Mouse (Mus musculus) liver, adult 2 months (tissue): Measurements from ENCODE around the gene Ddah2. TPM values are rescaled to one million over a fixed set of nuclear protein-coding genes. Genes with fewer than 3 reads are reported as not detected.
A peak's percentile ranks its signal among the peaks of the same experiment; 100 is the strongest.

Source experiments
- DNase-seq: peaks from one replicate; pipeline ENCODE4 v3.0.0-alpha.2; 2011; ENCODE audit warnings: low read depth, low spot score; ENCODE audit errors: extremely low read depth
- H3K27ac ChIP-seq: fragments of 200-500 bp; replicated peaks from 2 replicates; pipeline ENCODE4 v1.5.1; 2012; ENCODE audit warnings: low read depth, mild to moderate bottlenecking, control low read depth, inconsistent platforms, low read length; ENCODE audit not compliant: insufficient read depth
- H3K27me3 ChIP-seq: fragments of 200-500 bp; 2 replicates; pipeline ENCODE4 v1.6.1; 2012; ENCODE audit warnings: mild to moderate bottlenecking, moderate library complexity, low read length, inconsistent platforms; ENCODE audit not compliant: control insufficient read depth, insufficient read depth
- H3K36me3 ChIP-seq: fragments of 200-500 bp; 2 replicates; pipeline ENCODE4 v1.6.1; 2012; ENCODE audit warnings: low read length, inconsistent platforms; ENCODE audit not compliant: control insufficient read depth, insufficient read depth
- H3K4me1 ChIP-seq: fragments of 200-500 bp; 2 replicates; pipeline ENCODE4 v1.6.1; 2011; ENCODE audit warnings: low read length; ENCODE audit not compliant: control insufficient read depth, insufficient read depth
- H3K4me3 ChIP-seq: fragments of 200-500 bp; 2 replicates; pipeline ENCODE4 v1.5.1; 2011; ENCODE audit warnings: low read depth, mild to moderate bottlenecking, control low read depth, low read length, moderate library complexity; ENCODE audit not compliant: insufficient read depth
- H3K79me2 ChIP-seq: fragments of 200-500 bp; 2 replicates; pipeline ENCODE4 v1.6.1; 2012; ENCODE audit warnings: inconsistent platforms, mild to moderate bottlenecking, low read length, moderate library complexity; ENCODE audit not compliant: control insufficient read depth, insufficient read depth
- H3K9ac ChIP-seq: fragments of 200-500 bp; 2 replicates; pipeline ENCODE4 v1.6.1; 2012; ENCODE audit warnings: low read depth, mild to moderate bottlenecking, control low read depth, inconsistent platforms, low read length
- CTCF ChIP-seq: fragments of 200-500 bp; IDR thresholded peaks from 2 replicates; pipeline ENCODE4 v1.5.1; 2011; ENCODE audit warnings: low read depth, low read length, control low read depth
- POLR2A ChIP-seq: fragments of 200-500 bp; IDR thresholded peaks from 2 replicates; pipeline ENCODE4 v1.6.1; 2011; ENCODE audit warnings: low read length, control low read depth; ENCODE audit not compliant: insufficient read depth; ENCODE audit errors: extremely low read depth
- WGBS: fragments of 180-500 bp; shearing (Covaris S2); methylation state at CpG from one replicate; pipeline ENCODE4 v1.1.7; 2018; 5-methylcytosine and 5-hydroxymethylcytosine counted together
- polyA plus RNA-seq: library from polyadenylated mRNA; depleted of rRNA; stranded (reverse); fragments of >200 nt; gene quantifications from 2 replicates; pipeline ENCODE4 v1.2.3, GENCODE M21; 2012
- total RNA-seq: library from RNA; depleted of rRNA; stranded (reverse); fragments of >200 nt; gene quantifications from 2 replicates; pipeline ENCODE4 v1.2.3, GENCODE M21; 2014

The Ddah2 gene
- total and polyA plus RNA-seq, 2 experiments: 3.0 to 3.9 TPM

DNA sequence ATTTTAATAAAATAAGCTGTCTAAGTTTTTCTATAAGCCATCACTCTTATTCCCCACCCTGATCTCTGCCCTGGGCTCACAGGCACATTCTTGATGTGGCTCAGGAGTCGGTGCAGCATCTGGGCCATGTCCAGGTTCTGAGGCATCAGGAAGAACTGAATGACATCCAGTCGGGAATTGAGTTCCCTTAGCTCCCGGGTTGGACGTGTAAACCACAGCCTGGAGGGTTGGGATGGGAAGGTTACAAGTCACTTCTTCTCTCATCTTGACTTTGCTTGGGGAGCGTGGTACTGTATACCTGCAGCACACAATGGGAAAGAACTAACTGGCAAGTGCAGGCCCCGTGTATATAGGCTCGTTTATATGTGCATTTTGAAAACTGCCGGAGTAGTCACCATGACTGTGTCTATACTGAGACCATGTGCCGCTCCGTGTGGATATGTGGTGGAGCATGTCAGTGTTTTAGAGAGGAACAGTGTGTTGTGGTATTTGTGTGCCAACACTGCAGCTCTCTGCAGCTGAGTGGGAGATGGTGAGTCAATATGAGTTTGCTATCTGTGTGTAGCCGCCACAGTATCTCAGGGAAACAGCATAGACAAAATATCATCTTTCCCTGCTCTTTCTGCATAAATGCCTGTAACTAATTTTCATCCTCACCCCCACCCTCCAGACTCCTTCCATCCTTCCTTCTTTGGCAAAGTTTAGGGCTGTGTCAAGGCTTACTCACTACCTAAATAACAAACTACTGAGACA is 19.5 kb upstream of the Ddah2 start:
- DNase-seq: no peak
- 93% methylated on average over 11 of the region's 11 CpGs for WGBS
- H3K4me3 ChIP-seq: no peak overlapping the region
- no peak overlapping the region for H3K9ac ChIP-seq
- H3K4me1 ChIP-seq: no peaks in the 10 kb centered on the region
- no peaks in the 10 kb centered on the region for H3K27me3 ChIP-seq
- no peaks in the 10 kb centered on the region for H3K36me3 ChIP-seq
- no peak overlapping the region for H3K27ac ChIP-seq
- no peak for TF ChIP-seq POLR2A
- no peak for TF ChIP-seq CTCF
- H3K79me2 ChIP-seq: no peaks in the 10 kb centered on the region

GRCm38 (mm10) chr17:35043794-35044193 is 15.0 kb upstream of the Ddah2 start:
- no peak overlapping the region for H3K27ac ChIP-seq
- no peak overlapping the region for H3K9ac ChIP-seq
- H3K27me3 ChIP-seq: no peaks in the 10 kb centered on the region
- no peak for DNase-seq
- H3K4me1 ChIP-seq: peaks cover 11% of the 10 kb centered on the region
- 73% methylated on average over 4 of the region's 4 CpGs for WGBS
- H3K4me3 ChIP-seq: no peak overlapping the region
- TF ChIP-seq POLR2A (no peak), CTCF (no peak)
- no peaks in the 10 kb centered on the region for H3K79me2 ChIP-seq
- H3K36me3 ChIP-seq: no peaks in the 10 kb centered on the region

DNA sequence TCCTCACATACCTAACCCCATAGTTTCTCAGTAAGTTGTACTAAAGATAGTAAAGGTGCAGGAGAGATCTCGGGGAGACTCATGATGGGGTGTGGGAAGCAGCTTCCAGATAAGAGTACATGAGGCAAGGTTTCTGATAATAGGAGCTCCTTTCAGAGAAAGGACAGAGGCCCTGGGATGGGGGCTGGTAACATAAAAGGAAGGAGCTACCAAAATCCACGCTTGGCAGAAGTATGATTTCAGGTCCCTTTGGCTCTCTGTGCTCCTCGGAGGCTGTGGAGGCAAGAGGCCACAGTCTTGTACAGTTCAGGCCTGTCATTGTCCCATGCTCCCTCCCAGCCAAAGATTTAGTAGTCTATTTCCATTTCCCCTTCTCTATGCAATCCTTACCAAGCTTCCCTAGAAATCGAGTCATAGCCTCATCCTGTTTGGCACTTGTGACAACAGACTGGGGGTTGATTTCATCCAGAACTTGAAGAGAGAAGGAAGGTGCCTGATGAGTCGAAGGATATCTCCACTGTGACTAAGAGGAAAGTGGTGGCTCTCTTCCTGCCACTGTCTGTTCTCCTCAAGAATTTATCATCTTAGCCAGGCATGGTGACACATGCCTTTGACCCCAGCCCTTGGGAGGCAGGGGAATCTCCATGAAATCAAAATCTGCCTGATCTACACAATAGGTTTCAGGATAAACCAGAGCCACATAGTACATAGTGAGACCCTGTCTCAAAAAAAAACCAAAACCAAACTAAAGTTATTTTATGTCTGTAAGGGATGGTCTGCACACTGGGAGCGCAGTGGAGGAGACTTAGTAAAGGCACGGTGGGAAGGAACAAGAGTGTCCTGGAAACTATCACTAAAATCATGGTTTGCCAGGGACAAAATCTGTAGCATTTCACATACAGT is 13.7 kb upstream of the Ddah2 start:
- Histone ChIP-seq H3K36me3 (no peaks in the 10 kb centered on the region), H3K79me2 (no peaks in the 10 kb centered on the region), H3K27ac (no peak overlapping the region), H3K9ac (no peak overlapping the region), H3K4me1 (peaks cover 16% of the 10 kb centered on the region), H3K27me3 (no peaks in the 10 kb centered on the region), H3K4me3 (no peak overlapping the region)
- no peak for DNase-seq
- 79% methylated on average over 7 of the region's 7 CpGs for WGBS
- no peak for TF ChIP-seq CTCF
- no peak for TF ChIP-seq POLR2A

DNA sequence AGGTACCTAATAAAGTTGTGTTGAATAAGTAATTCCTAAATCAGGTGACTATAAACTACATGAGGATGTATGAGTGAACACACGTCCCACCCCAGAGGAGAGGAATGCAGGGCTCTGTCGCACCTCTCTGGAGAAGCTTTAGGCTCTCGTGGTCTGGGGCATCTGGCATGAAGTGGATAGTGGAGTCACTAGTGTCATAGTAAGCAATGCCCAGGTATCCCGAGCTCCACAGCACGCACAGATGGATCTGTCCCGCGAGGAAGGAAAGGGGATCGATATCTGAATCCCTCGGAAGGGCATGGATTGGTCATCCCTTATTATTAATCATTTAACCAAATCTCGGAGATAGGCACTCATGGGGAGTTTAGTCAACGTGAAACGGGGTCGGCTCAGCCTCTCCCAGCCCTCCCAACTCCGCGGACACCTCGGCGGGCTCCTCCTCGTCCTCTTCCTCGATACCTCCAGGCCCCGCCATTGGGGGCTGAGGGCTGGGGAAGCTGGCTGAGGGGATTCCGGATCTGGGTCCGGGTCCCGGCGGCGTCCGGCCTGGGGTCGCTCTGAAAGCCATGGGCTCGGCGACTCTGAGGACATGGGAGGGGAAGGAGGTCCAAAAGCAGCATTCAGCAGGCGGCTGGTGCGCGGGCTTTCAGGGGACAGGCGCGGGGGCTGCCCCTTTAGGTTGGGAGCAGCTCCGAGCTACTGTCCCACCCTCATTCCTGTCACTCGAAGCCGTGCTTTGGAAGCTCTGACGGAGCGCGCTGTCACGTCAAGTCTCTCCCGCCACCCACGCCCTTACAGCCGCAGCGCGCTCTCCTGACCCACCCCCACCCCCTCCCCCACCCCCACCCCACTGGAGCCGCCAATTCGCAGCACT is 12.8 kb upstream of the Ddah2 start:
- Histone ChIP-seq H3K4me1 (peaks cover 16% of the 10 kb centered on the region), H3K36me3 (no peaks in the 10 kb centered on the region), H3K79me2 (no peaks in the 10 kb centered on the region), H3K27me3 (no peaks in the 10 kb centered on the region), H3K4me3 (peak overlapping the region; percentile 59), H3K9ac (peak overlapping the region; percentile 70), H3K27ac (peak overlapping the region; percentile 37)
- 5% methylated on average over 46 of the region's 48 CpGs for WGBS
- TF ChIP-seq CTCF (no peak), POLR2A (no peak)
- DNase-seq: no peak

- peak within 1 kb of the TSS; percentile 96 for H3K27ac ChIP-seq
- no peaks in the 10 kb centered on the region for H3K36me3 ChIP-seq
- TF ChIP-seq CTCF: no peak
- no peak for TF ChIP-seq POLR2A
- DNase-seq: peak; percentile 94
- no peaks in the 10 kb centered on the region for H3K79me2 ChIP-seq
- H3K27me3 ChIP-seq: no peaks in the 10 kb centered on the region
- H3K4me1 ChIP-seq: peaks cover 16% of the 10 kb centered on the region
- under 1% methylated on average over 33 of the region's 33 CpGs for WGBS
- H3K9ac ChIP-seq: peak within 1 kb of the TSS; percentile 78
- H3K4me3 ChIP-seq: peak within 1 kb of the TSS; percentile 59
These were observed 12.0 kb upstream of the Ddah2 start, which contains the start of gene Msh5 for GRCm38 (mm10) chr17:35046681-35047455. Gene Msh5 (minus strand): TSS chr17:35046745.
